Mouse (Mus musculus) forebrain, embryonic 13.5 days (tissue): ENCODE results near the gene Ltbp2. TPM values are rescaled to one million over a fixed set of nuclear protein-coding genes. Genes with fewer than 3 reads are reported as not detected.

Experiments
- ATAC-seq: fragments of 200-750 bp; cut with Nextera tagmentation; 2 replicates; pipeline ENCODE4 v1.8.0; 2017
- H3K27ac ChIP-seq: fragments of 300-500 bp; sonication (generic); 2 replicates; pipeline ENCODE4 v1.5.1; 2015; ENCODE audit warnings: inconsistent platforms, mild to moderate bottlenecking, moderate library complexity
- H3K27me3 ChIP-seq: fragments of 300-500 bp; sonication (generic); 2 replicates; pipeline ENCODE4 v1.6.1; 2015; ENCODE audit warnings: mild to moderate bottlenecking, inconsistent platforms
- H3K36me3 ChIP-seq: fragments of 300-500 bp; sonication (generic); 2 replicates; pipeline ENCODE4 v1.6.1; 2015; ENCODE audit warnings: mild to moderate bottlenecking, inconsistent platforms; ENCODE audit not compliant: poor library complexity, severe bottlenecking
- H3K4me1 ChIP-seq: fragments of 300-500 bp; sonication (generic); 2 replicates; pipeline ENCODE4 v1.6.1; 2015; ENCODE audit warnings: inconsistent platforms
- H3K4me2 ChIP-seq: fragments of 300-500 bp; sonication (generic); 2 replicates; pipeline ENCODE4 v1.6.1; 2015; ENCODE audit warnings: inconsistent platforms, mild to moderate bottlenecking, moderate library complexity
- H3K4me3 ChIP-seq: fragments of 300-500 bp; sonication (generic); 2 replicates; pipeline ENCODE4 v1.5.1; 2015; ENCODE audit warnings: mild to moderate bottlenecking, inconsistent platforms
- H3K9ac ChIP-seq: fragments of 300-500 bp; sonication (generic); 2 replicates; pipeline ENCODE4 v1.6.1; 2015; ENCODE audit warnings: mild to moderate bottlenecking, inconsistent platforms
- H3K9me3 ChIP-seq: fragments of 300-500 bp; sonication (generic); replicated peaks from 2 replicates; pipeline ENCODE4 v1.6.1; 2016; ENCODE audit warnings: inconsistent platforms
- WGBS: fragments of 180-500 bp; shearing (Covaris S2); methylation state at CpG from one replicate; pipeline ENCODE4 v1.1.7; 2015; 5-methylcytosine and 5-hydroxymethylcytosine counted together
- polyA plus RNA-seq: library from polyadenylated mRNA; unstranded; fragments of >200 nt; fragmentation: Nextera tagmentation; extraction: Ambion mirVana; gene quantifications from 2 replicates; pipeline ENCODE4 v1.2.1, GENCODE M21; 2015

The Ltbp2 gene
- polyA plus RNA-seq, 1 experiment from 2014 or later: not detected

GRCm38 (mm10) chr12:84851403-84852040, 24.8 kb downstream of the Ltbp2 start:
- H3K4me2 ChIP-seq: no peak overlapping the region
- H3K4me3 ChIP-seq: no peak overlapping the region
- WGBS: 69% methylated on average over 11 of the region's 11 CpGs
- no peaks in the 10 kb centered on the region for H3K36me3 ChIP-seq
- no peak overlapping the region for H3K27ac ChIP-seq
- H3K9me3 ChIP-seq: no peaks in the 10 kb centered on the region
- H3K4me1 ChIP-seq: no peaks in the 10 kb centered on the region
- no peak overlapping the region for H3K9ac ChIP-seq
- H3K27me3 ChIP-seq: no peaks in the 10 kb centered on the region
- ATAC-seq: no peak

GRCm38 (mm10) chr12:84847882-84848281, 28.4 kb downstream of the Ltbp2 start:
- Histone ChIP-seq H3K36me3 (no peaks in the 10 kb centered on the region), H3K27ac (no peak overlapping the region), H3K9ac (no peak overlapping the region), H3K4me3 (no peak overlapping the region), H3K4me2 (no peak overlapping the region), H3K4me1 (no peaks in the 10 kb centered on the region), H3K27me3 (no peaks in the 10 kb centered on the region), H3K9me3 (no peaks in the 10 kb centered on the region)
- ATAC-seq: no peak
- whole genome bisulfite sequencing: 84% methylated on average over 6 of the region's 6 CpGs

- Histone ChIP-seq H3K4me3 (no peak overlapping the region), H3K9me3 (no peaks in the 10 kb centered on the region), H3K4me1 (no peaks in the 10 kb centered on the region), H3K4me2 (no peak overlapping the region), H3K27ac (no peak overlapping the region), H3K9ac (no peak overlapping the region), H3K36me3 (no peaks in the 10 kb centered on the region), H3K27me3 (no peaks in the 10 kb centered on the region)
- WGBS: 73% methylated on average over 7 of the region's 7 CpGs
- no peak for ATAC-seq
Measured at GRCm38 (mm10) chr12:84847480-84847879, 28.9 kb downstream of the Ltbp2 start.

- Histone ChIP-seq H3K9ac (no peak overlapping the region), H3K9me3 (no peaks in the 10 kb centered on the region), H3K4me3 (no peak overlapping the region), H3K27ac (no peak overlapping the region), H3K4me2 (no peak overlapping the region), H3K36me3 (no peaks in the 10 kb centered on the region), H3K4me1 (no peaks in the 10 kb centered on the region), H3K27me3 (no peaks in the 10 kb centered on the region)
- no peak for ATAC-seq
- 79% methylated on average over 9 of the region's 9 CpGs for WGBS
Measured at GRCm38 (mm10) chr12:84846594-84847014, 29.7 kb downstream of the Ltbp2 start.

- Histone ChIP-seq H3K36me3 (no peaks in the 10 kb centered on the region), H3K4me1 (no peaks in the 10 kb centered on the region), H3K27ac (no peak overlapping the region), H3K4me3 (no peak overlapping the region), H3K27me3 (no peaks in the 10 kb centered on the region), H3K4me2 (no peak overlapping the region), H3K9ac (no peak overlapping the region), H3K9me3 (no peaks in the 10 kb centered on the region)
- no peak for ATAC-seq
- 41% methylated on average over 6 of the region's 6 CpGs for WGBS
Measured at GRCm38 (mm10) chr12:84842706-84843105, 33.6 kb downstream of the Ltbp2 start.

GRCm38 (mm10) chr12:84841158-84842140, 34.9 kb downstream of the Ltbp2 start:
- Histone ChIP-seq H3K4me1 (no peaks in the 10 kb centered on the region), H3K4me2 (no peak overlapping the region), H3K27ac (no peak overlapping the region), H3K4me3 (no peak overlapping the region), H3K27me3 (no peaks in the 10 kb centered on the region), H3K9ac (no peak overlapping the region), H3K36me3 (no peaks in the 10 kb centered on the region), H3K9me3 (no peaks in the 10 kb centered on the region)
- whole genome bisulfite sequencing: 88% methylated on average over 15 of the region's 15 CpGs
- no peak for ATAC-seq

GRCm38 (mm10) chr12:84840734-84841133, 35.6 kb downstream of the Ltbp2 start:
- Histone ChIP-seq H3K27me3 (no peaks in the 10 kb centered on the region), H3K4me1 (no peaks in the 10 kb centered on the region), H3K9ac (no peak overlapping the region), H3K36me3 (no peaks in the 10 kb centered on the region), H3K4me2 (no peak overlapping the region), H3K27ac (no peak overlapping the region), H3K4me3 (no peak overlapping the region), H3K9me3 (no peaks in the 10 kb centered on the region)
- no peak for ATAC-seq
- WGBS: 82% methylated on average over 3 of the region's 3 CpGs

GRCm38 (mm10) chr12:84839965-84840364, 36.4 kb downstream of the Ltbp2 start:
- H3K4me1 ChIP-seq: no peaks in the 10 kb centered on the region
- no peak overlapping the region for H3K9ac ChIP-seq
- no peak overlapping the region for H3K4me2 ChIP-seq
- no peak overlapping the region for H3K27ac ChIP-seq
- H3K4me3 ChIP-seq: no peak overlapping the region
- no peaks in the 10 kb centered on the region for H3K36me3 ChIP-seq
- H3K9me3 ChIP-seq: no peaks in the 10 kb centered on the region
- WGBS: 79% methylated on average over 4 of the region's 4 CpGs
- ATAC-seq: no peak
- no peaks in the 10 kb centered on the region for H3K27me3 ChIP-seq

GRCm38 (mm10) chr12:84835626-84836025, 40.7 kb downstream of the Ltbp2 start:
- Histone ChIP-seq H3K36me3 (no peaks in the 10 kb centered on the region), H3K27me3 (no peaks in the 10 kb centered on the region), H3K9me3 (no peaks in the 10 kb centered on the region), H3K4me1 (no peaks in the 10 kb centered on the region), H3K27ac (no peak overlapping the region), H3K4me2 (no peak overlapping the region), H3K9ac (no peak overlapping the region), H3K4me3 (no peak overlapping the region)
- no peak for ATAC-seq
- 75% methylated on average over 5 of the region's 5 CpGs for WGBS

- no peaks in the 10 kb centered on the region for H3K4me1 ChIP-seq
- no peaks in the 10 kb centered on the region for H3K36me3 ChIP-seq
- 92% methylated on average over 4 of the region's 4 CpGs for WGBS
- H3K27me3 ChIP-seq: no peaks in the 10 kb centered on the region
- ATAC-seq: no peak
- no peaks in the 10 kb centered on the region for H3K9me3 ChIP-seq
- H3K9ac ChIP-seq: no peak overlapping the region
- H3K4me2 ChIP-seq: no peak overlapping the region
- H3K27ac ChIP-seq: no peak overlapping the region
- H3K4me3 ChIP-seq: no peak overlapping the region
Measured at GRCm38 (mm10) chr12:84834773-84835172, 41.6 kb downstream of the Ltbp2 start.

GRCm38 (mm10) chr12:84831648-84832047, 44.7 kb downstream of the Ltbp2 start:
- Histone ChIP-seq H3K36me3 (no peaks in the 10 kb centered on the region), H3K9ac (no peak overlapping the region), H3K4me3 (no peak overlapping the region), H3K27me3 (no peaks in the 10 kb centered on the region), H3K27ac (no peak overlapping the region), H3K9me3 (no peaks in the 10 kb centered on the region), H3K4me2 (no peak overlapping the region), H3K4me1 (no peaks in the 10 kb centered on the region)
- ATAC-seq: no peak
- 87% methylated on average over 10 of the region's 10 CpGs for WGBS

GRCm38 (mm10) chr12:84831141-84831540, 45.2 kb downstream of the Ltbp2 start:
- Histone ChIP-seq H3K4me2 (no peak overlapping the region), H3K4me3 (no peak overlapping the region), H3K27ac (no peak overlapping the region), H3K9ac (no peak overlapping the region), H3K36me3 (no peaks in the 10 kb centered on the region), H3K4me1 (no peaks in the 10 kb centered on the region), H3K9me3 (no peaks in the 10 kb centered on the region), H3K27me3 (no peaks in the 10 kb centered on the region)
- ATAC-seq: no peak
- WGBS: 77% methylated on average over 5 of the region's 5 CpGs
